Mouse (Mus musculus) CD4-positive, CD25-positive, alpha-beta regulatory T cell, adult 4 months (primary cell): ENCODE measurements around the gene Nhlh1. TPM values are rescaled to one million over a fixed set of nuclear protein-coding genes. Genes with fewer than 3 reads are reported as not detected.

Source experiments
- ATAC-seq: one replicate; pipeline ENCODE4 v1.8.0; 2017
- polyA plus RNA-seq, 2 experiments: library from polyadenylated mRNA; unstranded; fragments of 100-300 nt; shearing (Covaris generic); gene quantifications; one replicate each; pipeline ENCODE4 v1.2.1; 2017

Gene Nhlh1
- polyA plus RNA-seq, 2 experiments from 2014 or later, result not detected

DNA sequence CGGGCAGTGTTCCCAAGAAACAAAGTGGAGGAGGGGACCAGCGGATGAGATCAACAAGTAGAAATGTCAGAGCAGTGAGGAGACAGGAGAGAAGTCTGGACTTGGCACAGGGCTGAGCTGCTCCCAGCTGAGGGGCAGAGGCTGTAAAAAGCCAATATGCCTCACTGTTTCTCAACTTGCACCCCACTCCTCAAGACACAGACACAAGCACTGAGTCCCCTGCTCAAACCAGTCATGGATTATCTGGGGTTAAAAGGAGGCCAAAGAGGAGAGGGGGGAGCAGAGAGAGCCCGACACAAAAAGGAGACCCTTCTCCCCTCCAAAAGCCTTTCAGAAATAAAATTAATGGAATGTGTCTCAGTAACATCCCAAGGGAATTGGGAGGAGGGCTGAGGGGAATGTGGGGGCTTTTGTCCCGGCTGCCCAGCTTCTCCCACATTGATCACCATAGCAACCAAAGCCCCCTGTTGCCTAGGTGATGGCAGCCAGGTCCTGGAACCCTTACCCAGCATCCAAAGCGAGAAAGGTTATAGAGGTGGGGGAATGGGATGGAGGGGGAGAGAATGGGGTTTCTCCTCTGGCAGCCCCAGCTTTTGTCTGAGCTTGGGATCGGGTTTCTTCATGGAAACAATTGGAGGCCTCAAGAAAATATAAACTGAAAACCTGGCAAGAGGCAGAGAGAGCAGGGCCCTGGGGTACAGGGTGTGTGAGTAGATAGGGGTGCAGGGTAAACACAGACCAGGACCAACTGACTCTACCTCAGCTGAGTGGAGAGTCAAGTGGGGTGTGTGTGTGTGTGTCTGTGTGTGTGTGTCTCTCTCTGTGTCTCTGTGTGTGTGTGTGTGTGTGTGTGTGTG is 40.5 kb downstream of the Nhlh1 start:
- no peak for ATAC-seq

DNA sequence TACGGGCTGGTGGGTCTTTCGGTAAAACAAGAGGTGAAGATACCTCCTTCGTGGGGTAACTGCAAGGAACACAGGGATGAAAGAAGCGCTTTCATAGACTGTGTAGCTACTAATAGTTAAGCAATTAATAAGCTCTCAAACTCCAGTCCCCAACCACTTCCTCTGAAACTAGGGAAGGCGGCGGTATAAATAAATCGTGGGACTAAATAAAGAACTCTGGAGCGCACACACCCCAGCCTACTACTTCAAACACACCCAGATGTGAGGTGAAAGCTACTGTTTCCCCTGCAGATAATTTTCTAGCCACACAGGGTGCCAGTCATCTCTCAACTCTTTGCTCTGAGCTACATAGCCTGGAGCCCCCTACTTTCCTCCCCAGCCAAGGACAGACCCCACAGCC is 41.3 kb downstream of the Nhlh1 start:
- peak; percentile 26 for ATAC-seq

DNA sequence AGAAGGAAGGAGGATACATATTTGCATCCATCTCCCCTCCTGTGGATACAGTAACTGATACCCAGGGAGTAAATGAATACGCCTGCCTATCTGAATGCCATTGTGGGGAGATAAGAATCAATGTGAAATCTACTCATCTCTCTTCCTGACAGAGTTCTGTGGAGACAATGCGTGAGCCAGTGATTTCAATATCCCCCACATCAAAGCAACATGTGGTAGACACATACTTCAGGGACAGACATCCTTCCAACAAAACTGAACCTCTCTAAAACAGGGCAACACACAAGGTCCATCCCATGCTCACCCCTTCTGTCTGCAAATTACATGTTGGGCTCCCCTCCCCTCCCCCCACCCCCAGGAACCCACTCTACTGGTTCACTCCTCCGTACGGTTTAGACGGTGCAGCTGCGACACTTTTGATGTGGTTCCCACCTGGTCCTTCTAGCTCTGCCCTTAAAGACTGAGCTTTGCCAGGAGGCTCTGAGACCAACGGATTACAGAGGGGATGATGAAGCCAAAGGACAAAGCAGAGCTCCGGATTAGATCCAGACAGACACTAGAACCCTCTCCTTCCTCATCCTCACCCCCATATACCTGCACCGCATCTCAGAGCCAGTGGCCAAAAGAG is 41.9 kb downstream of the Nhlh1 start:
- ATAC-seq, result peak; percentile 80

DNA sequence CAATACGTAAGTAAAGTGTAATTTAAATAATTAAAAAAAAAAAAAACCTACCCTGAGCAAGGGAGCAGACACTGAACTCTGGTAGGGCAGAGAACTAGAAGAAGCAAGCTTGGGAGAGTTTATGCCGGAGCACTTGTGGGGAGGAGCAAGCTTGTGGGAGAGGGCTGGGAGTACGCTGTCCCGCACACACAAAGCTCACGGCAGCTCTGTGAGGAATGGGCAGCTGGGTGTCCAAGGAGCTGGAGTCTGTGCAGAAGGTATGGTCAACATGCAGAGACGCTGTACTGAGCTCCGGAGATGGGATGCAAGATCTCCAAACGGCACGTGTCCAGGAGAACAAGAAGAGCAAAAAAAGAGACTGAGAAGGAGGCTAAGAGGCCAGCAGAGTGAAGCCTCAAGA is 42.6 kb downstream of the Nhlh1 start:
- no peak for ATAC-seq

DNA sequence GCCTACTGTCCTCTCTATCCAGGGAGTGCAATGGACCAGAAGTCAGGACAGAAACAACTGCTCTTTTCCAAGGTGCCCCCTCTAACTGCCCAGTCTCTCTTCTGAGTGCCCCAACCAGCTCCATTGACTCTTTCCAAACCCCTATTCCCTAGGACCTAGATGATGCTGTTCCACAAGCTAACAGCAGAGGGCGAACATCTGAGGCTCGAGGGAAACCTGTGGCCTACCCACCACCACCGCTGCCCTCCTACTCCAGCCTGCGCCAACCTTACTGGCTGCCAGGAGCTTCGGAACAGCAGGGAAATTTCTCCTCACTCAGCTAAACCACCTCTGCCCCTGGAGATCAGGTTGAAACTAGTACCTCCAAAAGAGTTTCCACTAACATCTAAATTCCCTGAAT is 45.3 kb downstream of the Nhlh1 start:
- ATAC-seq, result peak; percentile 46

DNA sequence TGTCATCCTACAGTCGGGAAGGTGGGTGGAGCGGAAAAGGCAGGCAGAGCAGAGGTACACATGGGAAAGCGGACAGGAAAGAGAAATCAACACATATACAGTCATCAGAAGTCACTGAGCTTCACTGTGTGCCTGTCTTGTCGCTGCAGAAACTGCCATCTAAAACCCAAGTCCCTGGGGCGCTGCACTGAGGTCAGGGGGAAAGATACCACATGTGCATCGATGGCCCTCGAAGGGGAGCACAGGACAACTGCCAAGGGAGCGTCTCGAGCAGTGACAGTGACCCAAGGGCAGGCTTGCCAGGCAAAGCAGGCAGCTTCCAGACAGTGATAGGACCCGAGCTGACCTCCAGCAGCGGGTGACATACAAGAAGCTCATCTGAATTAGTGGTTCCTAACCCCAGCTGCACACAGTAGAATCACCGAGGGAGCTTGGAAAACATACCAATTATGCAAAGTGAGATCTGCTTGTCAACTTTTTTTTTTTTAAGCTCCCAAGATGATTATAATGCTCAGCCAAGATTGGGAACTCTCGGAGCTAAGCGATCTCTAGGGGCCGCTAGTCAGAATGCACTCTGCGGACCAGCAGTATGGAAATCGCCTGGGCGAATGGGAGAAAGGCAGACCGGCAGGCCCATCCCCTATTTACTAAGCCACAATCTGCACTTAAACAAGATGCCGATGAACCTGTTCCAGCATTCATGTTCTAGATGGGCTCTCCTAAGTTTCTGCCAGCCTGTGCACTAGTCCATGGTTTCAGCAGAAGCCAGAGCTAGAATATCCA is 47.1 kb downstream of the Nhlh1 start:
- ATAC-seq, result no peak

DNA sequence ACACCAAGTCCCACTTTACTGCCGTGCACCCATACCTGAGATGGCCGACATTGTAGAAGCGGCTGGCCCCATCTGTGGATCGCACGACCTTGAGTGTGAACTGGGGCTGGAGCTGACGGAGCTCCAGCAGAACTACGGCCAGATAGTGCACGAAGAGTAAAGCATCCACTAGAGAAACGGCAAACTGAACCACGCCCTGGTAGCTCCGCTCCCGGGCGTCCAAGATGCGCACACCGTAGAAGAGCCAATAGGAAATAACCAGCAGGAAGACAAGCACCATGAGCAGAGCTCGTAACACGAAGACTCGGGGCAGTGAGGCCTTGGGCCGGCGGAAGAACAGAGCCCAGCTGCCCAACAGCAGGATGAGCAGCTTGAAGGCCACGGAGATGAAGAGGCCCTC is 48.0 kb downstream of the Nhlh1 start:
- no peak for ATAC-seq

DNA sequence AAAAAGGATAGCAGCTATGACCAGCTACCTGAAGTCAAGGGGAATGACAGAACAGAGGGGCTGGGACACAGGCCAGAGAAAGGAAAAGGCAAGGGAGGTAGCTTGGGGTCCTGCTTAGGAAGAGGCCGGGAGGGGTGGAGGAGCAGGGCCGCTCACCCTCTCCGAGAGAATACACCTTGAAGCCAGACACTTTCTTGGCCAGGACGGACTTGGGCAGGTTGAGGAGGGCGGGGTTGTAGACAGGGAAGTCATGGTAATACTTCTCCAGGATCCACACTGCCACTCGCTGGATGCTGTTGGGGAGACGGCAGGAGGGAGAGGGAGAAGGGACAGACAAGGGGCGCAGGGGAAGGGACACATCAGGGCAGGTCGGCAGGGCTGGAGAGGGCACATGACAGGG is 49.0 kb downstream of the Nhlh1 start:
- no peak for ATAC-seq

DNA sequence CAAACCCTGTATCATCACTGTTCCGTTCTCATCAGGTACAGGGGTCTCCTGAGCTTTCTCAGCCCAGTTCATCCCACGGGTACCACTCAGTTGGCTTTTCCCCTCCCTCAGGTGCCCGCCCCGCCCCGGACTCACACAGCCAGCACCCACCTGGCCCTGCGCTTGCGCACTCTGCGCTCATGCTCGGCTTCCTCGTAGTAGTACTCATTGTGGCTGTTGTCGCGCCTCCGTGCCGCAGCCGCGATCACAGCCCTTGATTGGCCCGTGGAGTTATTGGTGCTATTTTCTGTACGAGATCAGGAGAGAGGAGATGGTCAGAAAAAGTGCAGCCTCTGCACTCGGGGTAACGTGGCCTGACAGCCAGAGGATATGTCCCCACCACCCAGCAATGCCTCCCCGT is 49.6 kb downstream of the Nhlh1 start:
- no peak for ATAC-seq

Other genes with a start within 250 kb of the Nhlh1 start
- gene Cd84, start 217.9 kb downstream of the Nhlh1 start, polyA plus RNA-seq, result 100 to 1,000 TPM; 206 to 219 TPM
- 1 to 10 TPM; 1.6 to 2.5 TPM for gene Gm10521, start 161.9 kb downstream of the Nhlh1 start, polyA plus RNA-seq
- gene Slamf6, start 140.1 kb downstream of the Nhlh1 start, polyA plus RNA-seq, result 100 to 1,000 TPM; 266 to 302 TPM
- 1 to 10 TPM in 1 of 2 experiments, under 1 TPM in 1; 0.67 to 1.2 TPM for gene Vangl2, start 29.1 kb downstream of the Nhlh1 start, polyA plus RNA-seq
- 100 to 1,000 TPM in 1 of 2 experiments, 10 to 100 TPM in 1; 97.8 to 161 TPM for gene Copa, start 25.0 kb upstream of the Nhlh1 start, polyA plus RNA-seq
- 100 to 1,000 TPM; 105 to 161 TPM for gene Ncstn, start 25.2 kb upstream of the Nhlh1 start, polyA plus RNA-seq
- gene Pex19, start 69.2 kb upstream of the Nhlh1 start, polyA plus RNA-seq, result 100 to 1,000 TPM in 1 of 2 experiments, 10 to 100 TPM in 1; 82.9 to 122 TPM
- 100 to 1,000 TPM in 1 of 2 experiments, 10 to 100 TPM in 1; 76.5 to 132 TPM for gene Dcaf8, start 90.5 kb upstream of the Nhlh1 start, polyA plus RNA-seq
- gene Pea15a, start 149.2 kb upstream of the Nhlh1 start, polyA plus RNA-seq, result 10 to 100 TPM; 55.4 to 76.7 TPM
- gene Casq1, start 162.3 kb upstream of the Nhlh1 start, polyA plus RNA-seq, result not detected
- not detected for gene Atp1a4, start 200.8 kb upstream of the Nhlh1 start, polyA plus RNA-seq
- gene Igsf8, start 204.1 kb upstream of the Nhlh1 start, polyA plus RNA-seq, result 1 to 10 TPM; 3.8 to 5.5 TPM
- gene Atp1a2, start 240.5 kb upstream of the Nhlh1 start, polyA plus RNA-seq, result under 1 TPM; 0.33 to 0.42 TPM